Mouse (Mus musculus) lung, embryonic 14.5 days (tissue): ENCODE data around the gene Spaca9. TPM values are rescaled to one million over a fixed set of nuclear protein-coding genes. Genes with fewer than 3 reads are reported as not detected.
A peak's percentile ranks its signal among the peaks of the same experiment; 100 is the strongest.

Source experiments
- ATAC-seq: fragments of 200-750 bp; cut with Nextera tagmentation; 2 replicates; pipeline ENCODE4 v1.8.0; 2017; ENCODE audit warnings: mild to moderate bottlenecking, moderate TSS enrichment, moderate library complexity; ENCODE audit not compliant: insufficient read depth
- DNase-seq: peaks from one replicate; pipeline ENCODE4 v3.0.0-alpha.2; 2015
- H3K27ac ChIP-seq: fragments of 300-500 bp; sonication (generic); 2 replicates; pipeline ENCODE4 v1.5.1; 2014; ENCODE audit warnings: low read depth, mild to moderate bottlenecking, moderate library complexity
- H3K27me3 ChIP-seq: fragments of 300-500 bp; sonication (generic); 2 replicates; pipeline ENCODE4 v1.6.1; 2014; ENCODE audit warnings: low read length, control low read depth; ENCODE audit not compliant: insufficient read depth
- H3K36me3 ChIP-seq: fragments of 300-500 bp; sonication (generic); 2 replicates; pipeline ENCODE4 v1.6.1; 2014; ENCODE audit warnings: control low read depth; ENCODE audit not compliant: insufficient read depth
- H3K4me1 ChIP-seq: fragments of 300-500 bp; sonication (generic); 2 replicates; pipeline ENCODE4 v1.6.1; 2014; ENCODE audit warnings: antibody characterized with exemption, control low read depth; ENCODE audit not compliant: insufficient read depth
- H3K4me2 ChIP-seq: fragments of 300-500 bp; sonication (generic); 2 replicates; pipeline ENCODE4 v1.6.1; 2014; ENCODE audit warnings: mild to moderate bottlenecking
- H3K4me3 ChIP-seq: fragments of 300-500 bp; sonication (generic); 2 replicates; pipeline ENCODE4 v1.5.1; 2014; ENCODE audit warnings: low read depth, low read length
- H3K9ac ChIP-seq: fragments of 300-500 bp; sonication (generic); 2 replicates; pipeline ENCODE4 v1.6.1; 2014
- H3K9me3 ChIP-seq: fragments of 300-500 bp; sonication (generic); 2 replicates; pipeline ENCODE4 v1.6.1; 2016; ENCODE audit warnings: low read depth, low read length, control low read depth
- CTCF ChIP-seq: IDR thresholded peaks from 2 replicates; pipeline ENCODE4 v1.5.1; 2016; ENCODE audit warnings: antibody characterized with exemption, low read depth
- WGBS: fragments of 180-500 bp; shearing (Covaris S2); extraction: QIAGEN DNeasy Blood & Tissue Kit; methylation state at CpG from one replicate; pipeline ENCODE4 v1.1.7; 2014; 5-methylcytosine and 5-hydroxymethylcytosine counted together
- microRNA-seq: library from miRNA; unstranded; fragments of <30 nt; microRNA quantifications from one replicate; pipeline ENCODE4, GENCODE M21; 2016; ENCODE audit warnings: borderline number of aligned reads
- polyA plus RNA-seq: library from polyadenylated mRNA; unstranded; fragments of >200 nt; fragmentation: Nextera tagmentation; extraction: Ambion mirVana; gene quantifications from 2 replicates; pipeline ENCODE4 v1.2.1, GENCODE M21; 2014

Gene Spaca9
- polyA plus RNA-seq, 1 experiment from 2014 or later, result 1.8 TPM

GRCm38 (mm10) chr2:28665818-28666217 is 33.7 kb downstream of the Spaca9 start:
- ATAC-seq, result no peak
- H3K4me3 ChIP-seq, result no peak overlapping the region
- H3K4me1 ChIP-seq, result no peaks in the 10 kb centered on the region
- 72% methylated on average over 3 of the region's 3 CpGs for WGBS
- DNase-seq, result no peak
- no peak overlapping the region for H3K27ac ChIP-seq
- H3K9ac ChIP-seq, result no peak overlapping the region
- H3K4me2 ChIP-seq, result no peak overlapping the region
- H3K9me3 ChIP-seq, result no peaks in the 10 kb centered on the region
- TF ChIP-seq CTCF, result no peak
- no peaks in the 10 kb centered on the region for H3K27me3 ChIP-seq
- peaks cover 73% of the 10 kb centered on the region for H3K36me3 ChIP-seq

DNA sequence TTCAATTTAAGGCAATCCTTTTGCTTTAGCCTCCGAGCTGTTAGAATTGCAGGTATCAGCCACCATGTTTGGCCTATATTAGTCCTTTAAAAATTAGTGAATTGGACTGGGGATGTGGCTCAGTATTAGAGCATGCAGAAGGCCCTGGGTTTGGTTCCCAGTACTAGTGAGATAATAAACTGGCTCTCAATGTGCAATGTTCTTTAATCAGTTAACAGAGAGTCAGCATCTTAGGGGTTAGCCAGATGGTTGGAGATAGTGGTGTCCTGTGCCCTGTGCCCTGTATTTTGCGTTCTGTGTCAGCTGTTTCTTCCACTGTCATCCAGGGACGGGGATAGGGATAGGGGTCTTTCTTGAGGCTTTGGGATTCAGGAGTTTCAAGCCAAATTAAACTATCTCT is 36.6 kb downstream of the Spaca9 start:
- ATAC-seq, result no peak
- H3K27ac ChIP-seq, result no peak overlapping the region
- H3K27me3 ChIP-seq, result no peaks in the 10 kb centered on the region
- no peak overlapping the region for H3K4me2 ChIP-seq
- H3K9me3 ChIP-seq, result no peaks in the 10 kb centered on the region
- H3K4me1 ChIP-seq, result no peaks in the 10 kb centered on the region
- H3K36me3 ChIP-seq, result peaks cover 73% of the 10 kb centered on the region
- H3K4me3 ChIP-seq, result no peak overlapping the region
- WGBS, result 88% methylated on average over 3 of the region's 3 CpGs
- no peak overlapping the region for H3K9ac ChIP-seq
- DNase-seq, result no peak
- TF ChIP-seq CTCF, result no peak

- ATAC-seq (no peak), DNase-seq (no peak)
- Histone ChIP-seq H3K4me2 (no peak overlapping the region), H3K27ac (no peak overlapping the region), H3K36me3 (peaks cover 39% of the 10 kb centered on the region), H3K4me1 (no peaks in the 10 kb centered on the region), H3K9me3 (no peaks in the 10 kb centered on the region), H3K27me3 (no peaks in the 10 kb centered on the region), H3K4me3 (no peak overlapping the region), H3K9ac (no peak overlapping the region)
- no peak for TF ChIP-seq CTCF
- 76% methylated on average over 8 of the region's 8 CpGs for WGBS
These were observed 43.3 kb downstream of the Spaca9 start for GRCm38 (mm10) chr2:28656216-28656615.

- Histone ChIP-seq H3K27ac (no peak overlapping the region), H3K27me3 (no peaks in the 10 kb centered on the region), H3K4me3 (no peak overlapping the region), H3K4me2 (no peak overlapping the region), H3K9ac (no peak overlapping the region), H3K36me3 (peaks cover 32% of the 10 kb centered on the region), H3K9me3 (no peaks in the 10 kb centered on the region), H3K4me1 (no peaks in the 10 kb centered on the region)
- TF ChIP-seq CTCF, result peak; percentile 46
- DNase-seq, result peak; percentile 42
- no peak for ATAC-seq
- 62% methylated on average over 2 of the region's 2 CpGs for WGBS
These were observed 45.2 kb downstream of the Spaca9 start for GRCm38 (mm10) chr2:28654295-28654694.

- no peaks in the 10 kb centered on the region for H3K4me1 ChIP-seq
- no peak for TF ChIP-seq CTCF
- no peaks in the 10 kb centered on the region for H3K9me3 ChIP-seq
- ATAC-seq, result no peak
- no peaks in the 10 kb centered on the region for H3K27me3 ChIP-seq
- H3K4me3 ChIP-seq, result no peak overlapping the region
- DNase-seq, result no peak
- peaks cover 22% of the 10 kb centered on the region for H3K36me3 ChIP-seq
- no peak overlapping the region for H3K27ac ChIP-seq
- H3K4me2 ChIP-seq, result no peak overlapping the region
- WGBS, result 94% methylated on average over 7 of the region's 7 CpGs
- no peak overlapping the region for H3K9ac ChIP-seq
These were observed 46.2 kb downstream of the Spaca9 start for GRCm38 (mm10) chr2:28653351-28653750.

DNA sequence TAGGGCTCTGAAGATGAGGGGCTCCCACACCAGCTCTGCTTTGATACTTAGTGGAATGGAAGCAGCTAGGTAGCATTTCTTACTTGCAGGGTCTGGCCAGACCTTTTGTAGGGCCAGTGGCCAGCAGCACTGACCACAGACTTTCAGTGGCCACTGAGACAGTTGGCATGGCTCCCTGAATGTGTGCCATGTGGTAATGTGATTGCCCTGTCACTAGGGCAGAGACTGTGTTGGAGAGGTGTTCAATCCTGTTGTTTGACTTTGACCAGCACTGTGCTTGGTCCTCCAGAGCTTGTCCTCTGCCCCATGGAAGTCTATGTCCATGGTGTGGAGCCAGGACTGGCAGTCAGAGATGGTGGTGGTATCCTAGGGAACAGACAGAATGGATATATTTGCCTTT is 49.0 kb downstream of the Spaca9 start:
- H3K27me3 ChIP-seq, result no peaks in the 10 kb centered on the region
- TF ChIP-seq CTCF, result no peak
- ATAC-seq (no peak), DNase-seq (no peak)
- H3K9me3 ChIP-seq, result no peaks in the 10 kb centered on the region
- H3K4me2 ChIP-seq, result no peak overlapping the region
- H3K27ac ChIP-seq, result no peak overlapping the region
- H3K9ac ChIP-seq, result no peak overlapping the region
- H3K36me3 ChIP-seq, result peaks cover 7% of the 10 kb centered on the region; the same call in 1 of the 2 replicates
- H3K4me3 ChIP-seq, result no peak overlapping the region
- no peaks in the 10 kb centered on the region for H3K4me1 ChIP-seq

- ATAC-seq (no peak), DNase-seq (no peak)
- H3K4me2 ChIP-seq, result peak overlapping the region; percentile 12; the same call in 1 of the 2 replicates
- WGBS, result 90% methylated on average over 3 of the region's 3 CpGs
- H3K9ac ChIP-seq, result no peak overlapping the region
- no peak overlapping the region for H3K4me3 ChIP-seq
- H3K36me3 ChIP-seq, result no peaks in the 10 kb centered on the region
- H3K27ac ChIP-seq, result no peak overlapping the region
- H3K27me3 ChIP-seq, result no peaks in the 10 kb centered on the region
- peaks cover 11% of the 10 kb centered on the region for H3K4me1 ChIP-seq
- H3K9me3 ChIP-seq, result no peaks in the 10 kb centered on the region
- TF ChIP-seq CTCF, result no peak
These were observed 56.4 kb downstream of the Spaca9 start for GRCm38 (mm10) chr2:28643081-28643480.

Small RNAs within 50 kb of the gene (microRNA-seq; reads per million reads assigned to microRNA genes)
- 1.9 reads per million for gene Mir3088

Other genes with a start within 250 kb of the Spaca9 start
- 1.3 TPM in 1 of 2 replicates, not detected in the other for gene 1700007K13Rik, start 233.4 kb downstream of the Spaca9 start, polyA plus RNA-seq
- gene Mrps2, start 231.7 kb downstream of the Spaca9 start, polyA plus RNA-seq, result 58.5 and 59.9 TPM in 2 replicates
- 0.41 and 0.76 TPM in 2 replicates for gene Gbgt1, start 202.8 kb downstream of the Spaca9 start, polyA plus RNA-seq
- 1.2 and 2.4 TPM in 2 replicates for gene Gm10134, start 193.6 kb downstream of the Spaca9 start, polyA plus RNA-seq
- 34.3 and 34.7 TPM in 2 replicates for gene Ralgds, start 186.6 kb downstream of the Spaca9 start, polyA plus RNA-seq
- not detected in 2 replicates for gene Cel, start 136.3 kb downstream of the Spaca9 start, polyA plus RNA-seq
- 33.9 and 41.9 TPM in 2 replicates for gene Gtf3c5, start 116.0 kb downstream of the Spaca9 start, polyA plus RNA-seq
- gene Gfi1b, start 77.7 kb downstream of the Spaca9 start, polyA plus RNA-seq, result 0.51 and 0.69 TPM in 2 replicates
- 19.9 and 22.2 TPM in 2 replicates for gene Tsc1, start 58.5 kb downstream of the Spaca9 start, polyA plus RNA-seq
- gene Ak8, start 437 bp upstream of the Spaca9 start, polyA plus RNA-seq, result 0.61 and 0.93 TPM in 2 replicates
- 27.8 and 29.0 TPM in 2 replicates for gene Gtf3c4, start 140.6 kb upstream of the Spaca9 start, polyA plus RNA-seq
- 15.6 and 16.5 TPM in 2 replicates for gene Ddx31, start 140.7 kb upstream of the Spaca9 start, polyA plus RNA-seq
- gene Barhl1, start 216.9 kb upstream of the Spaca9 start, polyA plus RNA-seq, result not detected in 2 replicates